Mouse (Mus musculus) testis, adult 2 months (tissue): ENCODE results near the gene Galr3. TPM values are rescaled to one million over a fixed set of nuclear protein-coding genes. Genes with fewer than 3 reads are reported as not detected.

ENCODE experiments used
- H3K27ac ChIP-seq: fragments of 200-500 bp; 2 replicates; pipeline ENCODE4 v1.5.1; 2012; ENCODE audit warnings: low read depth, low read length; ENCODE audit not compliant: control insufficient read depth, insufficient read depth
- H3K27me3 ChIP-seq: fragments of 200-500 bp; 2 replicates; pipeline ENCODE4 v1.6.1; 2012; ENCODE audit warnings: mild to moderate bottlenecking, low read length, moderate library complexity; ENCODE audit not compliant: control insufficient read depth, insufficient read depth
- H3K36me3 ChIP-seq: fragments of 200-500 bp; 2 replicates; pipeline ENCODE4 v1.6.1; 2012; ENCODE audit warnings: mild to moderate bottlenecking, low read length; ENCODE audit not compliant: control insufficient read depth, insufficient read depth
- H3K4me1 ChIP-seq: fragments of 200-500 bp; 2 replicates; pipeline ENCODE4 v1.6.1; 2012; ENCODE audit warnings: low read length; ENCODE audit not compliant: control insufficient read depth, insufficient read depth
- H3K4me3 ChIP-seq: fragments of 200-500 bp; 2 replicates; pipeline ENCODE4 v1.5.1; 2012; ENCODE audit warnings: low read depth, mild to moderate bottlenecking, low read length, moderate library complexity, mixed read lengths; ENCODE audit not compliant: control insufficient read depth
- CTCF ChIP-seq: fragments of 200-500 bp; IDR thresholded peaks from 2 replicates; pipeline ENCODE4 v1.5.1; 2012; ENCODE audit warnings: low read depth, mild to moderate bottlenecking, inconsistent platforms, low read length, moderate library complexity; ENCODE audit not compliant: control insufficient read depth, insufficient read depth, insufficient replicate concordance
- POLR2A ChIP-seq: fragments of 200-500 bp; IDR thresholded peaks from 2 replicates; pipeline ENCODE4 v1.6.1; 2012; ENCODE audit warnings: low read depth, mild to moderate bottlenecking, inconsistent platforms, low read length, moderate library complexity; ENCODE audit not compliant: control insufficient read depth
- polyA plus RNA-seq: library from polyadenylated mRNA; depleted of rRNA; stranded (reverse); fragments of >200 nt; gene quantifications from 2 replicates; pipeline ENCODE4 v1.2.3, GENCODE M21; 2012; rRNA removed

Galr3 gene
- polyA plus RNA-seq, 1 experiment = not detected

- H3K36me3 ChIP-seq = peaks cover 3% of the 10 kb centered on the region
- no peak overlapping the region for H3K27ac ChIP-seq
- no peaks in the 10 kb centered on the region for H3K27me3 ChIP-seq
- TF ChIP-seq CTCF (no peak), POLR2A (no peak)
- peaks cover 4% of the 10 kb centered on the region for H3K4me1 ChIP-seq
- H3K4me3 ChIP-seq = no peak overlapping the region
Measured at GRCm38 (mm10) chr15:79079567-79079966, 37.9 kb downstream of the Galr3 start.

- Histone ChIP-seq H3K27me3 (no peaks in the 10 kb centered on the region), H3K4me1 (no peaks in the 10 kb centered on the region), H3K4me3 (no peak overlapping the region), H3K27ac (no peak overlapping the region), H3K36me3 (peaks cover 3% of the 10 kb centered on the region)
- TF ChIP-seq POLR2A = no peak
- no peak for TF ChIP-seq CTCF
Measured at GRCm38 (mm10) chr15:79092284-79092683, 50.6 kb downstream of the Galr3 start.

Other genes with a start within 250 kb of the Galr3 start
- gene Card10, start 238.8 kb upstream of the Galr3 start, polyA plus RNA-seq = 5.0 and 5.9 TPM in 2 replicates
- 2.5 and 2.9 TPM in 2 replicates for gene Cdc42ep1, start 199.3 kb upstream of the Galr3 start, polyA plus RNA-seq
- gene Lgals2, start 186.4 kb upstream of the Galr3 start, polyA plus RNA-seq = 2.2 and 2.8 TPM in 2 replicates
- gene Gga1, start 164.7 kb upstream of the Galr3 start, polyA plus RNA-seq = 69.9 and 82.1 TPM in 2 replicates
- not detected in 2 replicates for gene Gm49510, start 142.2 kb upstream of the Galr3 start, polyA plus RNA-seq
- 3.3 and 3.5 TPM in 2 replicates for gene Sh3bp1, start 142.1 kb upstream of the Galr3 start, polyA plus RNA-seq
- 3.6 and 3.8 TPM in 2 replicates for gene Pdxp, start 128.0 kb upstream of the Galr3 start, polyA plus RNA-seq
- 92.0 and 106 TPM in 2 replicates for gene Lgals1, start 115.2 kb upstream of the Galr3 start, polyA plus RNA-seq
- gene Nol12, start 107.0 kb upstream of the Galr3 start, polyA plus RNA-seq = 40.7 and 44.6 TPM in 2 replicates
- 19.4 and 22.6 TPM in 2 replicates for gene Triobp, start 94.2 kb upstream of the Galr3 start, polyA plus RNA-seq
- 9.7 and 11.5 TPM in 2 replicates for gene H1f0, start 13.4 kb upstream of the Galr3 start, polyA plus RNA-seq
- gene Ankrd54, start 21.0 kb downstream of the Galr3 start, polyA plus RNA-seq = 292 and 336 TPM in 2 replicates
- 110 and 117 TPM in 2 replicates for gene Eif3l, start 33.3 kb downstream of the Galr3 start, polyA plus RNA-seq
- 75.8 and 85.0 TPM in 2 replicates for gene Micall1, start 67.0 kb downstream of the Galr3 start, polyA plus RNA-seq
- 41.1 and 42.2 TPM in 2 replicates for gene Polr2f, start 99.1 kb downstream of the Galr3 start, polyA plus RNA-seq
- 115 and 133 TPM in 2 replicates for gene 1700088E04Rik, start 99.4 kb downstream of the Galr3 start, polyA plus RNA-seq
- 1.5 and 1.6 TPM in 2 replicates for gene Sox10, start 123.4 kb downstream of the Galr3 start, polyA plus RNA-seq
- 76.8 and 78.4 TPM in 2 replicates for gene Pick1, start 187.3 kb downstream of the Galr3 start, polyA plus RNA-seq
- gene Gm49486, start 187.5 kb downstream of the Galr3 start, polyA plus RNA-seq = 0.10 and 0.28 TPM in 2 replicates
- gene Slc16a8, start 212.9 kb downstream of the Galr3 start, polyA plus RNA-seq = not detected in 2 replicates
- gene Baiap2l2, start 243.7 kb downstream of the Galr3 start, polyA plus RNA-seq = 0.67 and 0.94 TPM in 2 replicates